Mouse (Mus musculus) CD8-positive naive resting alpha-beta T cell, adult 2 months (primary cell): Measurements from ENCODE around the gene Eef1b2.

Source experiments
- DNase-seq, 2 experiments: peaks; one replicate each; pipeline ENCODE4 v3.0.0; 2022; ENCODE audit warnings: low read depth in 2 of 2, low spot score in 2 of 2

Eef1b2 gene

GRCm38 (mm10) chr1:63192306-63193065 lies 15.9 kb downstream of the Eef1b2 start:
- DNase-seq: no peak

- no peak for DNase-seq
These were observed 19.4 kb downstream of the Eef1b2 start for GRCm38 (mm10) chr1:63195848-63196512.

DNA sequence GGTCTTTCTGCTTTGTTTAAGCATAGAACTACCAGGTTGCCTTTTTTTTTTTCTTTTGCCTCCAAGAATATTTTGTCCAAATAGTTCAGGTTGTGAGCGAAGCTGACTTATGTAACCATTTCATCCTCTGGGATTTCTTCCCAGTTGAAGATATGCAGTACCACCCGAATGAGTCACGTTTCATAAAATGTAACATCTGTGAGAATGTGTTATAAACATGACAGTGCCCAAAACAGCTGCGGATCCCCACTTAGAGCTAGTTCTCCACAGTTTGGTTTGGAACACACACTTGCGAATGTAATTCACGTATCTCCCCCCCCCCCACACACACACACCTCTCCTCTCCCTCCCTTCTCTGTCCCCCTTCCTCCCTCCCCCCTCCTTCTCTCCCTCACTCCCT lies 22.8 kb downstream of the Eef1b2 start:
- no peak for DNase-seq

GRCm38 (mm10) chr1:63200322-63200721 lies 23.7 kb downstream of the Eef1b2 start:
- DNase-seq: no peak

GRCm38 (mm10) chr1:63201672-63202071 lies 25.0 kb downstream of the Eef1b2 start:
- no peak for DNase-seq

DNA sequence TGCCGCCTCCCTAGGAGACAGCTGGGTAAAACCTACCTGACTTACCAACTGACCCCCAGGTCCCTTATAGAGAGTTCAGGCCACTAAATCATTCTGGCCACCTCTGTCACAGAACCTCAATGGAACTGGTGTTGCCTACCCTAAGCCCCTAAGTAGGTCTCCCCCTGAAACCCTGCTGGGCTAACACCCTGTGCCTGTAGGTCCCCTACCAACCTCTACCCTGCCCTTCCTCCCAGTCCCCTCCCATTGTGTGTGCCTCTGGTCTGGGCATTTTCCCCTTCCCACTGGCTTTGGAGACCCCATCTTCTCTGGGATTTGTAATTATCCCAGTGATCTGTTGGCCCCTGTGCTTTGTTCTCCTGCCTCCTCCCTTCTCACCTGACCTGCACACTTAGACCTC lies 26.8 kb downstream of the Eef1b2 start:
- no peak for DNase-seq

- no peak for DNase-seq
These were observed 27.5 kb downstream of the Eef1b2 start for GRCm38 (mm10) chr1:63203950-63204659.

- no peak for DNase-seq
These were observed 28.2 kb downstream of the Eef1b2 start for GRCm38 (mm10) chr1:63204660-63205394.

DNA sequence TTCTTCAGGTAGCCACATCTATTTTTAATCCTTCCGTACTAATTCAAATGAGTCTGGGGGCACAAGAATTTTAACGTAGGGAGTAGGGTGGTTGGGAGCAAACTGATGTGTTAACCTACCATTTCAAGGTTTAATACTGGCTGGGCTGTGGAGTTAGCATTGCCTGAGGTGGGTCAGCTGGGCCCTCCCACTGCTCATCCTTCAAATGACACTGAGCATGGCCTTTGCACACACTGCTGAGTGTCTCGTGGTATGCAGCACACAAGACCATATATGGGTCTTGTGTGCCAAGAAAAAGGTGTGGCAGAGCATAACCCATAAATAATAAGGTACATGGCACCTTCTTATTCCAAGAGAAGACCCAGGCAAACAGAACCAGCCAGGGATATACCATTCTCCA lies 31.0 kb downstream of the Eef1b2 start:
- DNase-seq: no peak

DNA sequence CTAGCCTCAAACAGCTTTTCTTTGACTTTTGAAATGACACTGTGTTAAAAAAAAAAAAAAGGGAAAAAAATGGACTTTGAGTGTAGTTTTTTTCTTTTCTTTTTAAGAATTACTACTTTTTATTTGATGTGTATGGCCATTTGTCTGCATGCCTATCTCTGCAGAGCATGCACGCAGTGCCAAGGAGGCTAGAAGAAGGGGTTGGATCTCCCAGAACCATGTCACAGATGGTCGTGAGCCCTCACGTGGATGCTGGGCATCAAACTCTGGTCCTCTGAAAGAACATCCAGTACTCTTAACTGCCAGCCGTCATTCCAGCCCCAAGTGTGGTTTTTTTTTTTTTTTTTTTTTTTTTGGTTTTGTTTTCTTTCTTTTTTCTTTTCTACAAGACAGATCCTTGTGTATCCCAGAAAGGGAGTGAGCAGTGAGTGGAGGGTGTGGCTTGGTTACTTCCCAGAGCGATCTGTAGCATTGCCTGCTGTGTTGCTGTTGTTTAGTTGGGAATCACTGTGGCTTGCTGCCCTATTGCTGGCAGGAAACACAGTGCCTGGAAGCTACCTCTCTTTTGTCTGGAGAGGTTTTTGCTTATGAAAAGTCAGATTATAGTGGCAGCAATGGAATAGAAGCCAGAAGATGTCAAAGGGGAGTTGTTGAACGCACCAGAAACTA lies 33.4 kb downstream of the Eef1b2 start:
- DNase-seq: no peak

GRCm38 (mm10) chr1:63213478-63214270 lies 37.0 kb downstream of the Eef1b2 start:
- no peak for DNase-seq

GRCm38 (mm10) chr1:63214271-63214558 lies 37.6 kb downstream of the Eef1b2 start, which contains the start of gene Gpr1:
Gpr1 (minus strand) TSS chr1:63214543.
- no peak for DNase-seq

DNA sequence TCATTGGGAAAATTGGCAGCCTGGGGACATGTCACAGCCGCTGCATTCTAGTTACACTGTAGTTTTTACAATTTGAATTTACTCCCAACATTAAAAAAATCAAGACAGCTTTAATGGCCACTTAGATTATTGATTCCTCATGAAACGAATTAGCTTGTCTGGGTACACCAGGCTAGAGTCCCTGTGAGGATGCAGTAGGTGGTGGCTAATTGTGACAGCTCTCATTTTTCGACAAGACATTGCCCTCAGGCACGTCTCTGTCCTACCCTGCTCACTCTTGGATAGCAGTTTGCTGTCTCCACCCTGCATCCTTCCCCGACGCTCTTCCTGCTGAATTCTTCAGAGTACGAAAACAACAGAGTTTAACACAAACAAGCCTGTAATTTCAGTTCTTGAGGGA lies 38.0 kb downstream of the Eef1b2 start:
- no peak for DNase-seq

- DNase-seq: no peak
These were observed 42.7 kb downstream of the Eef1b2 start for GRCm38 (mm10) chr1:63219277-63219676.

- DNase-seq: no peak
These were observed 48.4 kb downstream of the Eef1b2 start for GRCm38 (mm10) chr1:63225009-63225408.

DNA sequence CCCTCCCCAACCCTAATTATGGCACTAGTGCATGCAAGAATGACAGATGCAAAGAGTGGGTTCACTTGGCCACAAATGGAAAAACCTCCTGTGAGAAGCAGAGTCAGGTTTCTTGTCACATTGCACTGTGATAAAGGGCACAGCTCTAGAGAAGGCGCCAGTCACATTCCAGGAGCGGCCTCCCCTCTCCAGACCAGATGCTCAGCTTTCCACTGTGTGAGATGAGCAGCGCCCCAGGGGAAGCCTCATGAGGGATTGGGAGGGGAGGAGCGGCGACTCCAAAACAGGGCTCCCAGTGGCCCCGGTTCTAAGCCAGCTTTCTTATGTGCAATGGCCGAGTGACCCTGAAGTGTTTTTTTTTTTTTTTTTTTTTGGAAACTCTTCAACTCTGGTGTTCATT lies 49.3 kb downstream of the Eef1b2 start:
- no peak for DNase-seq

- no peak for DNase-seq
These were observed 50.6 kb downstream of the Eef1b2 start for GRCm38 (mm10) chr1:63227241-63227640.
